Mouse (Mus musculus) heart, adult 10 weeks (tissue): Measurements from ENCODE around the gene Vmn2r58. TPM values are rescaled to one million over a fixed set of nuclear protein-coding genes. Genes with fewer than 3 reads are reported as not detected.

Experiments used
- polyA plus RNA-seq: library from polyadenylated mRNA; stranded (reverse); fragments of 350-450 nt; fragmentation: Illumina TruSeq; extraction: RNeasy Lipid Tissue Mini Kit (QIAGEN cat#74804); gene quantifications from one replicate; pipeline ENCODE4 v1.2.3, GENCODE M21; 2014; ENCODE audit warnings: low read depth, low replicate concordance

Vmn2r58 gene
- not detected for polyA plus RNA-seq

DNA sequence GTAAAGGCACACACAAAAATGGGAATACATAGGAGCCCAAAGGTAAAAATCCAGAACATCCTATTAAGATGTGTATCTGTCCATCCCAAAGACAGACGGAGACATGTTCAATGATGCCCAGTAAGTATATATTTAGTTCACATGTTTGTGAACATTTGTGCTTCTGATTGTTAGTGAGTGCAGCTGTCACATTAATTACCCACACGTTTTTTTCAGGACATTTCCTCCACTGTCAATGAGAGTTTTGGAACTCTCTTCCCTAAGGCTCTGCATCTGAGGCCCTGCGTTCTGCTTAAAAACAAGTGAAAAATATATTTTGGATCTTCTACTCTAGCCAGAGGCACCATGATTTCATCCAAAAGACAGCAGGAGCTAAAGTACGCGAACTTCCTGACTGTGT lies at the start of gene Vmn2r58:
Gene Vmn2r58, minus strand, starts transcription at position 101 of the 400 bp plus-strand sequence.

Other genes starting within 250 kb of the Vmn2r58 start
- 7.9 TPM for gene Zfp788, start 239.5 kb downstream of the Vmn2r58 start, polyA plus RNA-seq
- gene Vmn2r59, start 186.3 kb upstream of the Vmn2r58 start, polyA plus RNA-seq: not detected
- gene Vmn2r60, start 235.1 kb upstream of the Vmn2r58 start, polyA plus RNA-seq: not detected